Comparison of ENCODE assay signal across 14 mouse cellular contexts in the genomic region with DNA sequence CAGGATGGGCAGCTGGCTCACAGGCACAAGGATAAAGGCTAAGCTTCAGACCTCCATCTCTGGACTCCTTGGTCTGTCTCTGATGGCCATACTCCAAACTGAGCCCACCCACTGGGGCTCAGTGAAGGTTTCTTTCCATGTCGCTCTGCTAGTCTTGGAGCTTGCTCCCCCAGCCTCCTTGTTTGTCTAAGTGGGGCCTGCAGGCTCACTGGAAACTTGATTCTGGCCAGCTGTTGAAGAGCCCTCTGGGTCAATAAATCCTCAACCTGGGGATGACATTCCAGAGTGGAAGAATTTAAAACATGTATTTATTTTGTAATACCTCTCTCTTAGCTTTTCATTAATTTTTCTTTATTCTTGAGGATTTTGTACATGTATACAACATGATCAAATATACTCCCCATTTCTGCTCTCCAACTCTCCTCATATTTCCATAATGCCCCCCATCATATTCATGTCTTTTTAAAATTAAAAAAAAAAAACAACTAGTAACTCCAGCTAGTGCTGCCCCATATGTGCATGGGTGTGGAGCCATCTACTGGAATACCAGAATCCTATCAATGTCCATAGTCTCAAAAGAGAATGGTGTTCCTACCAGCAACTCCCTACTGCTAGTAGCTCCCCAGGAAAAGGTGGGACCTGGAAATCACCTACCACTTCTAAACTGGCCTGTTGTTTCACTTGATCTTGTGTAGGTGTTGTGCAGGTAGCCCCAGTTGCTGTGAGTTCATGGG. TPM values are rescaled to one million over a fixed set of nuclear protein-coding genes. Genes with fewer than 3 reads are reported as not detected.
DNase-seq lines count a peak whose midpoint lies in the region; ATAC-seq lines count a peak whose summit lies in the region.
"Had no signal": no experiment of that assay in that cellular context is flagged by ENCODE, and none has a peak within 500 bp of the region (broad histone marks: within the 10 kb centered on the region; RNA-seq: fewer than 3 reads in every experiment).

No protein-coding gene starts in this region.

- H3K4me2 ChIP-seq in midbrain, embryonic 11.5 days, result no peak overlapping the region
- H3K4me2 ChIP-seq in midbrain, embryonic 15.5 days, result no peak overlapping the region
- H3K4me2 ChIP-seq: heart, embryonic 11.5 days; liver, embryonic 12.5 days; neural tube, embryonic 15.5 days had no signal

- H3K27me3 ChIP-seq in midbrain, embryonic 11.5 days (ENCODE audit: control insufficient read depth, insufficient read depth, low read length), result no peaks in the 10 kb centered on the region
- H3K27me3 ChIP-seq in midbrain, embryonic 15.5 days (replicated peaks), result no peaks in the 10 kb centered on the region
- H3K27me3 ChIP-seq: neural tube, embryonic 15.5 days had no signal

- H3K27ac ChIP-seq in midbrain, embryonic 11.5 days (ENCODE audit: low read depth, low read length), result no peak overlapping the region
- no peak overlapping the region for H3K27ac ChIP-seq in midbrain, embryonic 15.5 days
- H3K27ac ChIP-seq: liver, embryonic 12.5 days had no signal

- no peaks in the 10 kb centered on the region for H3K9me3 ChIP-seq in midbrain, embryonic 11.5 days (ENCODE audit: control insufficient read depth, low read length)
- 0 out of 2 replicates have a peak, but pooled peaks cover 3% of the 10 kb centered on the region for H3K9me3 ChIP-seq in midbrain, embryonic 15.5 days
- H3K9me3 ChIP-seq: liver, embryonic 12.5 days; neural tube, embryonic 15.5 days had no signal

- H3K4me1 ChIP-seq in midbrain, embryonic 11.5 days (ENCODE audit: control insufficient read depth, insufficient read depth, low read length), result no peaks in the 10 kb centered on the region
- H3K4me1 ChIP-seq in midbrain, embryonic 15.5 days, result no peaks in the 10 kb centered on the region
- H3K4me1 ChIP-seq: liver, embryonic 12.5 days had no signal

- H3K9ac ChIP-seq in midbrain, embryonic 11.5 days (ENCODE audit: low read length), result no peak overlapping the region
- H3K9ac ChIP-seq in midbrain, embryonic 15.5 days, result no peak overlapping the region
- H3K9ac ChIP-seq: liver, embryonic 12.5 days; neural tube, embryonic 15.5 days had no signal

- H3K36me3 ChIP-seq in midbrain, embryonic 11.5 days (ENCODE audit: control insufficient read depth, insufficient read depth, low read length), result no peaks in the 10 kb centered on the region
- no peaks in the 10 kb centered on the region for H3K36me3 ChIP-seq in midbrain, embryonic 15.5 days (replicated peaks)
- H3K36me3 ChIP-seq: liver, embryonic 12.5 days; neural tube, embryonic 15.5 days had no signal

- 61% methylated on average over 1 of the region's 1 CpGs for WGBS in midbrain, embryonic 11.5 days
- 74% methylated on average over 1 of the region's 1 CpGs for WGBS in midbrain, embryonic 15.5 days

- ATAC-seq in midbrain, embryonic 11.5 days (ENCODE audit: low FRiP score), result no peak
- ATAC-seq in midbrain, embryonic 15.5 days (replicated peaks), result no peak
- no peak for ATAC-seq in frontal cortex, adult (ENCODE audit: low TSS enrichment)
- ATAC-seq: liver, embryonic 12.5 days had no signal

- DNase-seq in embryo, embryonic 10 days (ENCODE audit: low spot score), result peak; percentile 29
- DNase-seq in embryo, embryonic 9.5 days (ENCODE audit: extremely low spot score), result no peak
- DNase-seq in kidney, postnatal 10 days, result peak; percentile 36
- no peak for DNase-seq in kidney, adult 8-10 months
- peak; percentile 80 for DNase-seq in midbrain, embryonic 11.5 days (ENCODE audit: low spot score, missing footprints)
- DNase-seq in thymus, postnatal 4 days, result no peak
- DNase-seq: adrenal gland, postnatal 10 days; cerebellum, adult 18-20 months; gastrocnemius, postnatal 36 days had no signal

- no peak overlapping the region for H3K4me3 ChIP-seq in midbrain, embryonic 11.5 days (ENCODE audit: low read depth, low read length)
- H3K4me3 ChIP-seq in midbrain, embryonic 15.5 days, result no peak overlapping the region
- H3K4me3 ChIP-seq: liver, embryonic 12.5 days; neural tube, embryonic 15.5 days had no signal

RNA-seq across cellular contexts. Expression of a gene that starts 15.4 kb away (rescaled TPM):
- 28.9 and 36.3 TPM in 2 replicates for polyA plus RNA-seq in midbrain, embryonic 11.5 days (2014; fragmentation: Nextera tagmentation; extraction: Ambion mirVana)
- 34.4 and 36.1 TPM in 2 replicates for polyA plus RNA-seq in midbrain, embryonic 15.5 days (2015; fragmentation: Nextera tagmentation; extraction: Ambion mirVana)

Comparison
In these comparisons a context has a peak if more than half of its experiments do, and no peak if none do; other contexts are left out.
1. DNase-seq: peak in embryo, embryonic 10 days (single experiment), kidney, postnatal 10 days (single experiment) and midbrain, embryonic 11.5 days (single experiment); none in embryo, embryonic 9.5 days (single experiment), kidney, adult 8-10 months (0 of 2) and thymus, postnatal 4 days (single experiment).